Mouse (Mus musculus): ENCODE measurements around the gene Nampt.
"Not testable (repeated sequence)": the region's sequence is repeated elsewhere in the genome, so short reads cannot be mapped to it uniquely, and the experiment has no call there.

DNA sequence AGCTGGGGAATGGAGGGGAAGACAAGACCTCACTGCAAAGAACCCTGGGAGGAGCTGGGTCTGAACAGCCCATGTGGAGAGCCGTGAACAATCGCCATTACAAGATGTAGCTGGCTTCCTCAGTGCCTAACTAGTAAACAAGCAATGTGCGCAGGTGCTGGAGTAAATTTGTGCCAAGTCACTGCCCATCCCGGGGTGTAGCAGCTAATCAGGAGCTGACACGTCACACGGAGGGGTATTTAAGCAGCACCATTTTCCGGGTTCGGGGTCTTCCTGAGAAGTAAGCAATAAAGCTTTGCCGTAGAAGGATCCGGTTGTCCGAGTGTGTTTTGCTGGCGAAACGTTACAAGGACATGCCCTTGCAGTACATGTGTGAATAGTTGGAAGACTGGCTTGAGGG, 71.9 kb downstream of the Nampt start:
- TF ChIP-seq GATA1, TAL1 (IDR thresholded peaks at IDR 0.05; ENCODE audit: low read length): not testable (repeated sequence)

All from erythroblast, embryonic 14.5 days (primary cell).